Mouse (Mus musculus) myocyte (in vitro differentiated cells): ENCODE measurements around the gene Gnat1.

Source experiments
- E2F4 ChIP-seq: IDR thresholded peaks from one replicate; pipeline ENCODE4 v1.6.1; 2011; ENCODE audit warnings: mild to moderate bottlenecking, control low read depth, moderate library complexity; ENCODE audit not compliant: insufficient read depth
- MAX ChIP-seq: IDR thresholded peaks from one replicate; pipeline ENCODE4 v1.6.1; 2011; ENCODE audit warnings: low read depth, mild to moderate bottlenecking, control low read depth
- MYOD1 ChIP-seq, 3 experiments: IDR thresholded peaks; one replicate each; pipeline ENCODE4 v1.6.1; 2011; ENCODE audit warnings: control low read depth in 2 of 3, low read depth in 2 of 3, mild to moderate bottlenecking in 2 of 3, moderate library complexity in 1 of 3; ENCODE audit not compliant: insufficient read length in 2 of 3, control insufficient read depth in 1 of 3
- POLR2A ChIP-seq: IDR thresholded peaks from one replicate; pipeline ENCODE4 v1.6.1; 2011; ENCODE audit warnings: low read depth, mild to moderate bottlenecking, control low read depth, moderate library complexity; ENCODE audit not compliant: insufficient read length
- POLR2AphosphoS2 ChIP-seq: IDR thresholded peaks from one replicate; pipeline ENCODE4 v1.6.1; 2011; ENCODE audit warnings: low read depth, control low read depth; ENCODE audit not compliant: insufficient read length
- SRF ChIP-seq: IDR thresholded peaks from one replicate; pipeline ENCODE4 v1.6.1; 2011; ENCODE audit warnings: low read depth; ENCODE audit not compliant: control insufficient read depth, insufficient read length
- TCF12 ChIP-seq: IDR thresholded peaks from one replicate; pipeline ENCODE4 v1.6.1; 2011; ENCODE audit warnings: mild to moderate bottlenecking, control low read depth; ENCODE audit not compliant: poor library complexity, insufficient read depth, severe bottlenecking
- TCF3 ChIP-seq: IDR thresholded peaks from one replicate; pipeline ENCODE4 v1.6.1; 2011; ENCODE audit warnings: low read depth, control low read depth; ENCODE audit not compliant: insufficient read length
- USF1 ChIP-seq: IDR thresholded peaks from one replicate; pipeline ENCODE4 v1.6.1; 2011; ENCODE audit warnings: low read depth, mild to moderate bottlenecking, control low read depth, moderate library complexity

DNA sequence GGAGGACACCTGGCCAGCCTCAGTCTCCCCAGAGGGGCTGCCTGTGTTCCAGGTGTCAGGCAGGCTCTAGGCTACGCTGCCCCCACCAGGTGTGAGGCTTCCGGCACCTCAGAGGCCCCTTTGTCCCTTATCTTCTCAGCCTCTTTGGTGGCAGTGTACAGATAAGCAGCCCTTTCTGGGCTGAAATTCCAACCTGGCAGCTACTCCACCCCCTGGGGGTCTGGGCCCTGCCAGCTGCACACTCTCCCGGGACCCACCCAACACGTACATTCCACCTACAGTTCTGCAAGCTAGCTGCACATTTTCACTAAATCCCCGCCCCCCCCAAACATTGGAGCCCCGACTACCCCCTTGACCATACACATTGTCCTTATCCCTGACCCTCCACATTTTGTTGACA lies 43.8 kb upstream of the Gnat1 start:
- no peak for TF ChIP-seq POLR2AphosphoS2
- no peak for TF ChIP-seq MAX
- no peak for TF ChIP-seq POLR2A
- TF ChIP-seq TCF12, result no peak
- TF ChIP-seq E2F4, result no peak
- no peak for TF ChIP-seq TCF3
- TF ChIP-seq SRF, result no peak
- TF ChIP-seq MYOD1 (IDR thresholded peaks at IDR 0.05; ENCODE audit: control insufficient read depth in 1 of 3, insufficient read length in 2 of 3, low read depth in 2 of 3), result no peak
- no peak for TF ChIP-seq USF1
